Mouse (Mus musculus): ENCODE data around the gene Eef1akmt3. TPM values are rescaled to one million over a fixed set of nuclear protein-coding genes. Genes with fewer than 3 reads are reported as not detected.

Eef1akmt3 gene
- total RNA-seq, 2 experiments from 2014 or later = 0.19 TPM; not detected in 1

DNA sequence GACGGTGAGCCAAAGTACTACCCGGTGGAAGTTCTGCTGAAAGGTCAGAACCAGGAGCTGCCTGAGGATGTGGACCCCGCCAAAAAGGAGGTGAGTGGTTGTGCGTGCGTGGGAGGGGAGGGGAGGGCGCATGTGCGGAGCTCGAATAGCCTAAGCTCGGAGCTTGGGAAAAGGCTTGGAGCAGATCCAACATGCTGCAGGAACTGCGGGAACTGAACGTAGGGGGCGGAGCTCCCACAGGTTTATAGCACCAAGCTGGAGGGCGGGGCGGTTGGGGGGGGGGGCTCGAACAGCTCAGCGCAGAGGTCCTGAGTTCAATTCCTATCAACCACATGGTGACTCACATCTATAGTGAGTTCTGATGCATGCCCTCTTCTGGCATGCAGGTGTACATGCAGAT is 22.9 kb downstream of the Eef1akmt3 start:
- intact Hi-C loops (cut with DNase I) = no loop called here
- no peak for DNase-seq (ENCODE audit: low spot score in 2 of 2)

DNA sequence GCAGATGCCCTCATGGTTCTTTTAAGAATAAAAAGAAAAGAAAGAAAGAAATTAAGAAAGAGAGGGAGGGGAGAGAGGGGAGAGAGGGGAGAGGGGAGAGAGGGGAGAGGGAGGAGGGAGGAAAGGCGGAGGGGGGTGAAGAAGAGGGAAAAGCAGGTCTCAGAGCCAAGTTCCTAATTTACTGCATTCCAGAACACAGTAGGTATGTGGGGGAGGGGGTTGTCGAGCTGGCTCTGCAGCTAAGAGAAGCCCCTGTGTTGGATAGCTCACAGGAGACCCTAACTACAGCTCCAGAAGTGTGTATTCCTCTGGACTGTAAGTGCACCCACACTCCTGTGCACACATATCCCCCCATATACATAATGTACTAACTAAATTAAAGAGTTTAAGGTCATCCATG is 24.2 kb downstream of the Eef1akmt3 start:
- intact Hi-C loops (cut with DNase I) = no loop called here
- no peak for DNase-seq (ENCODE audit: low spot score in 2 of 2)

DNA sequence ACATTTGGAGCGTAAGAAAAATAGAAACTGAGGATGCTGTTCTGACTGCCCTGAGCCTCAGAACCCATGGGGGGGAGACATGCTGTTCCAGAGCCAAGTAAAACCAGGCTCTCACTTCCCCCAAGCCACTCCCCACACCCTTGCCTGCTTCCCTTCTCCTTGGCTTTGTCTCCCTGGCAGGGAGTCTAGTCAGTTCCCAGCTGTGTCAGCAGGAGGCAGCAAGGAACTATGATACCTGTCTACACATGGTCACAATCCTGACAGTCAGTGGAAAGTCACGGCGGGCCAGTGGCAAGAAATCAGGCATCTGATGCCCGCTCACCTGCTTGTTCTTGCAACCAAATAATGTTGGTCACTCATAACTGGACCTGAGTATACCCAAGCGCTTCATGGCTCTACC is 24.8 kb downstream of the Eef1akmt3 start:
- intact Hi-C loops (cut with DNase I) = no loop called here
- DNase-seq (ENCODE audit: low spot score in 2 of 2) = no peak

DNA sequence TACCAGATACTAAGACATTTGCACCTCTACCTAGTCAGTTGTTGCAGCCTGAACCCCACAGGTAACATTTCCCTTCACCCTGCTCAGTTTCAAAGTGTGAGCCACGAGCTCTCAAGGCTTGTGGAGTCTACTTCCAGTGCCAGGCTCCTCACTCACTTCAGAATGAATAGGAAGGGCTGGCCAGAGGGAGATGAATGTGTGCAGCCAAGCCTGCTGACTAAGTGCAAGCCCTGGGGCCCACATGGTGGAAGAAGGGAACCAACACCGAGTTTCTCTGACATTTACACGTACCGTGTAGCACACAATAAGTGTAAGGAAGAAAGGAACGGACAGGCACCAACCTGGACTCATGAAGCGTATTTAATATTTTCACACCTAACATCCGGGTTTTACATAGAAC is 37.5 kb downstream of the Eef1akmt3 start:
- intact Hi-C loops (cut with DNase I) = no loop called here
- no peak for DNase-seq (ENCODE audit: low spot score in 2 of 2)

DNA sequence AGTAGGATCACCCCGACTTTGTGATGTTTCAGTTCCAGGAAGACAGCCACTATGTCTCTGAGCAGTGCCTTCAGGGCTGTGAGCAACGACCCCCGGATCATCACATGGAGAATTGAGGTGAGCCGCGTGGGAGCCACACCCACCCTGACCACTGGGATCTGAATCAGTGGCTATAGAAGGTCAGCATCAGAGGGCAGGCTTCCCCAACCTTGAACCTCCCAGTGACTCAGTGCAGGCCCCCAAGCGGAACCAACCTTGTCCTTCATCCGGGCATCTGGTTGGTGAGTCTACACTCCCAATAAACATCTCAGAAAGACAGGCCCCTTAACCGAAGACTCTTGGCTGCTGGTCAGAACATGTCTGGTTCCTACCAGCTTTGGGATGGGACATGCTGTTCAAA is 38.0 kb downstream of the Eef1akmt3 start:
- no peak for DNase-seq (ENCODE audit: low spot score in 2 of 2)
- intact Hi-C loops (cut with DNase I) = no loop called here

GRCm38 (mm10) chr10:127002765-127003164 is 38.5 kb downstream of the Eef1akmt3 start:
- intact Hi-C loops (cut with DNase I) = no loop called here

DNA sequence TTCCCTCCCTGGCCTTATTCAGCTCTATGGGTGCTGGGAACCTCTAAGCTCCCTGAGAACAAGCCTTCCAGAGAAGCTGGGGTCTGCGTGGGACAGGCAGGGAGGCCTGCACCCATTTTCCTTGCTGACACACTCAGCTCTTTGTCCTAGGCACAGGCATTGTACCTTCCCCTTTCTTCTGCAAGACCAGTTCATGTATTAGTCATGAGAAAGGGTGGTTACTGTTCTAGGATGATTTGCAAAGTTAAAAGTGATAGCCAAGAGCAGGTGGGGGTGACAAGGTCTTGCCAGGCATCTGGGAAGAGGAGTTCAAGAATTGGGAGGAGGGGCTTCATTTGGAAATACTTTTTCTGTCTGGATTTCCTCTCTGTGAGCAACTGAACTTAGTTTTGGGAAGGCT is 39.3 kb downstream of the Eef1akmt3 start:
- no peak for DNase-seq (ENCODE audit: low spot score in 2 of 2)
- intact Hi-C loops (cut with DNase I) = no loop called here

More at GRCm38 (mm10) chr10:127002765-127003164, 38.5 kb downstream of the Eef1akmt3 start:
- no peak for DNase-seq (ENCODE audit: low spot score in 2 of 2)

GRCm38 (mm10) chr10:127001297-127001696 is 40.0 kb downstream of the Eef1akmt3 start:
- intact Hi-C loops (cut with DNase I) = no loop called here
- no peak for DNase-seq (ENCODE audit: low spot score in 2 of 2)

DNA sequence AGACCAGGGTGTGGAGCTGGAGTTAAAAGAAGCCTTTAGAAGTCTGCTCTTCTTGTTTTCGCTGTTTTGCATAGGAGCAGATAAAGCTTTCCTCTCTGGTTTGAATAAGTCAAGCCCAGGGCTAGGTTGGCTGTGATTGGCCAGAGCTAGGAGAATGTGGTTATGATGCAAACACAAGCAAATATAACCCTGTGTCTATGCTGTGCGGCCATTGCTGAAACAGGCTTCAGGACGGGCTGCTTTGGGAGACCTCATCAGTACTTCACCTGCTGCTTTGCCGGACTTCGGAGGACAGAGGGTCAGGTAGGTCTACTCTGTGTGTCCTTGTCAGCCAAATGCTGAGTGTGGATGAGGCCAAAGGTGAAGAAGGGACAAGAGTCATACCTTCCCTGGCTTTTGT is 40.8 kb downstream of the Eef1akmt3 start, which contains the start of gene Avil:
Avil (plus strand) TSS at position 181 of the 400 bp plus-strand sequence.
- intact Hi-C loops (cut with DNase I) = no loop called here
- DNase-seq (ENCODE audit: low spot score in 2 of 2) = no peak

DNA sequence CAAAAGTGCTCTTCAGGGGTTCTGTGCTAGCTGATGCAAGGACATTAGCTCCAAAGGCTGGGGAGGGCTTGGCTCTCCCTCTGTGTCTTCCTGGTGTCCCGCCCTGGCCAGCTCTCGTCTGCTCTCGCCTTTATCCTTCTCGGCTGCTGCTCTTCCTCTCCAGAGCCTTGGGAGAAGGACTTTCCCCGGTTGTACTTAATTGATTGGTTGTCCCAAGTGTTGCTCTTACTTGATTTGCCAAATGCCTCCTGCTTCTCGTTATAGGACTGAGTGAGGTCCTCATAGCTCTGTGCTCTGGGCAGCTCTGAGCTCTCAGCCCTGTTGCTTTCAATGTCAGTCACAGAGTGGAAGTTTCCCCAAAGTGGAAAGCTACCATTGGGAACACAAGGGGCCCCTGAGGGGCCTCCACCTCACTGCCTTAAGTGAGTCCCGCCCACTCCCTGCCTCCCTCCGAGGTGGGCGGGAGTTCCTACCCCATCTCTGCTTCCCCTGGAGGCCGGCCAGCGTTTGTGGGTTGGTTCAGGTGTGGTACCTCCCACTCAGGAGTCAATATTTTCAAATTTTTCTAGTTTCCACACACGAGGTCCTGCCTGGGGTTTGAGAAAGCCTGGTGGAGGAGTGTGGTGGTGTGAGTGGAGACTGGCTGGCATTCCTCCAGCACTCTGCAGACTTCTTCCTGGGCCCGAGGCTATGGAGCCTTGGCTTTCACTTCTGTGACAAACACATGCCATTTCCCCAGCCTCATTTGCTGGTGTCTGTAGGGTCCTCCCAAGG is 43.8 kb downstream of the Eef1akmt3 start:
- no peak for DNase-seq (ENCODE audit: low spot score in 2 of 2)
- intact Hi-C loops (cut with DNase I) = no loop called here

GRCm38 (mm10) chr10:126993621-126994020 is 47.7 kb downstream of the Eef1akmt3 start:
- no peak for DNase-seq (ENCODE audit: low spot score in 2 of 2)
- intact Hi-C loops (cut with DNase I) = loop anchor here (5.0 kb wide), 1 partner anchor 39 kb away; the partner anchor contains the start of gene Tsfm

DNA sequence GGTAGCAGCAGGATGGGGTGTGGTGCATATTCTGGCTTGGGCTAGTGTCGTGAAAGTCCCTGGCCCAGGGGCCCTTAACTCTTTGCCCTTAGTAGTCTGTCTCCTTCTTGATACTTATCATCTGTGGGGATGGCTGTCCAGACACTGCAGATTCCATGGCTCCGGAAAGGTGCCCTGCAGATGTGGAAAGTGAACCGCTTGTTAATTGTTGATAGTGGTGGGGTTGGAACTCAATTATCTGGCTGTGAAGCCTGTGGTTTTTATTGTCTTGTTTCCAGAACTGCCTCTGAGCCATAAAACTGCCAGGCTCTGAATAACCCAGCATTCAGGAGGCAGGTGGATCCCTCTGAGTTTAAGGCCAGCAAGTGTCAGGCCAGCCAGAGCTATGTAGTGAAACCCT is 49.6 kb downstream of the Eef1akmt3 start:
- intact Hi-C loops (cut with DNase I) = loop anchor here (5.0 kb wide), 1 partner anchor 41 kb away; the partner anchor contains the start of gene Tsfm
- DNase-seq (ENCODE audit: low spot score in 2 of 2) = no peak

DNA sequence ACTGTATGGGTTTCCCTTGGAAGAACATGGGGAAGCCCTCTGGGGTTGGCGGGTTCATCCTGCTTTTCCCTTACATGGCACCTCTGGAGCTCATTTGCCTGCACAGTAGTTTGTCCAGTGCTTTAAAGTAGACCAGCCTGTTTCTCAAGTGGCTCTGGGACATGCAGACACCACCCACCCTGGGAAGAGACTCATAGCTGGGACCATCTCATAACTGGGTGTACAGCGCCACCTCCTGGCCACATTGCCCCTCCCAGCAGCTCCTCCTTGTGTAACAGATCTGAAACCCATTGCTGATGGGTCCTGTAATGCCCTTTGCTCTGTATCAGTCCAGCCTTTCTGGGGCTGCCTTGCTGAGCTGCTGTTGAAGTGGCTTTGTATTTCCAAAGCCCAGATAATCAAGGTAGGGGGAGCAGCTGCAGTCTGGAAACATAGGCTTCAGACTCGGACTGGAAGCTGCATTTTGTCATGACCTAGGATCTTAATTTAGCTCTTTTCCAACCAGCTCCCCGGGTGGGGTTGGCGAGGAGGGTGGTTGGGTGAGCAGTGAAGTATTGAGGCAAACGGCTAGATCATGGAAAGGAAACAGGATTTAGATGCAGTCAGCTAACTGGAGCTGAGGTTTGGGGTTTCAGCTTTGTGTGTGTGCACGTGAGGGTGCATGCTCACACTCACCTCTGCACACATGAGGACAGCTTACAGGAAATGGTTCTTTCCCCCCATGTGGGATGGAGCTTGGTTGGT is 50.8 kb downstream of the Eef1akmt3 start:
- intact Hi-C loops (cut with DNase I) = loop anchor here (1.0 to 5.0 kb wide), 2 partner anchors 42 to 71 kb away; partner anchors contain the start of gene Tsfm
- peak; percentile 87 to 92 for DNase-seq (ENCODE audit: low spot score in 2 of 2)

DNA sequence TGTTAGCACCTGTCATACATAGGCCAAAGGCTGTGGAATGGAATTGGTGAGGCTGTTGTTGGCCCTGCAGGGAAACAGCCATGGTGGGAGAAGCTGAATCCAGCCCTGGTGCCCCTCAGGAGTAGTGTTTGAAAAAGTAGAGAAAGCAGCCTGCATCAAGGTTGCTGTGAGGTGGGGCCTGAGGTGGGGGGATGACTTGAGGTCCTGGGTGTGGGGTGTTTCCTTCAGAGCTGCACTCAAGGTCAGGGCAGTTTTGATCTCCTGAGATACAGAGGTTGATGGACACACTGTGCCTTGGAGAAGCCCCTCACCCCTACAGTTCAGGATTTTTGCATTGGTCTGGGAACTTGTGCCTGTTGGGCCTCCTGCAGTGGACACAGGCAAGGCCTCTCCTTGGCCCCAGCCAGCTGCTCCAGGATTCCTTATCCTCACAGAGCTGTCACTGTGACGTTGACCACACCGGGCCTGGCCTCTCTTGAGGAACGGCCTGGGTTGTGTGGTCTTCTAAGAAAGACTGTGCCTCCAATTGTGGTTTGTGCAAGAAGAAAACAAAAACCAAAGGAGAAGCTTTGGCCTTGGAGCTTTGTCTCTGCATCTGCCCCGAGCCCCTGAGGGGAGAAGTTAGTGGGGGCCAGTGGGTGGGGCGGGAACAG is 52.7 kb downstream of the Eef1akmt3 start:
- intact Hi-C loops (cut with DNase I) = no loop called here
- DNase-seq (ENCODE audit: low spot score in 2 of 2) = no peak

- intact Hi-C loops (cut with DNase I) = no loop called here
These were observed 53.9 kb downstream of the Eef1akmt3 start for GRCm38 (mm10) chr10:126987183-126988118.

DNA sequence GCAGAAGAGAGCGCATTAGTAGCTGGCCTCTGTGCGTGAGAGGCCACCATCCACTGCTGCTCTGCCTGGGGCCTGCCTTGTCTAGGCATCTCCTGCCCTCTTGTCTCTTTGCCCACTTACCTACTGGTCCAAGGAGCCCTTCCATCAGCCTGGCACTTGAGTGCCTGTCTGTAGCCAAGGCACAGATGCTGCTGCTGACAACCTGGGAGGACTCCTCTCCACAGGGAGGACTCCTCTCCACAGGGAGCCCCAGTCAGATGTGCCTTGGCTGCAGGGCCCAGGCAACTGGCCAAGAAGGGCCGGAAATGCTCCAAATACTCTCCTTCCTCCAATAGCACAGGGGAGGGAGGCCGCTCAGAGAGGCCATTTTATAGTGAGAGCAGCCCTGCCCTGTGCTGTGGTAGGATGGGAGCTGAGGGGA is 54.8 kb downstream of the Eef1akmt3 start:
- DNase-seq (ENCODE audit: low spot score in 2 of 2) = peak; percentile 70 to 78
- intact Hi-C loops (cut with DNase I) = no loop called here

More at GRCm38 (mm10) chr10:126987183-126988118, 53.9 kb downstream of the Eef1akmt3 start:
- no peak for DNase-seq (ENCODE audit: low spot score in 2 of 2)

DNA sequence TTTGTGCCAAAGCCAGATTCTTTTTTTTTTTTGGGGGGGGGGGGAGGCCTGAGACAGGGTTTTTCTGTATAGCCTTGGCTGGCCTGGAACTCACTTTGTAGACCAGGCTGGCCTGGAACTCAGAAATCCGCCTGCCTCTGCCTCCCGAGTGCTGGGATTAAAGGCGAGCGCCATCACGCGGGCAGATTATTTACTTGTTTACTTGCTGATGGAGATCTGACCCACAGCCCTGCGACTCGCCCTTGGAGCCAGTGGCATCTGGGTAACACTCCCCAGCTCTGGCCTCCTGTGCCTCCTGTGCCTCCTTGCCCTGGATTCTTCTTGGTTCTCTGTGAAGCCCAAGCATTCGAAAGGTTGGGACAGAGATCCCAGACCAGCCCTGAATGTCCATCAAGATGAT is 55.7 kb downstream of the Eef1akmt3 start:
- intact Hi-C loops (cut with DNase I) = no loop called here
- DNase-seq (ENCODE audit: low spot score in 2 of 2) = no peak

DNA sequence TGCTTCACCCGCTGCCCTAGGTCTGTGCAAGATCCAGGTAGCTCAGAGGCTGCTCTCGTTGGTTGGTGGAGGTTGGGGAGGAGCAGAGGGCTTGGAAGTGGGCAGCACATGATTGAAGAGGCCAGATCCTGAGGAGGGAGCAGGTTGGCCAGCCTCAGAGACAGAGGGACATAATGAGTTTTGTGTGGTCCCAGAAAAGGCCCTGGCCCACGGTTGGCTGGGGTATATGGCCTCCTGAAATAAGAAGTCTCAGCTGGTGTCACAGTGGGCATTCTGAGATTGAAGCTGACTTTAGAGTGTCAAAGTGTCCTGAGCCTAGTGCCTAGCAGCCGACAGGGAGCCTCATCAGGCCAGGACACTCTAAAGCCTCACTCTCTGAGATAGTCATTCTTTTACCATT is 56.2 kb downstream of the Eef1akmt3 start:
- DNase-seq (ENCODE audit: low spot score in 2 of 2) = no peak
- intact Hi-C loops (cut with DNase I) = no loop called here

All from left cerebral cortex, postnatal 14 days (tissue).